11 mouse cellular contexts compared by ENCODE assay signal in the genomic region with DNA sequence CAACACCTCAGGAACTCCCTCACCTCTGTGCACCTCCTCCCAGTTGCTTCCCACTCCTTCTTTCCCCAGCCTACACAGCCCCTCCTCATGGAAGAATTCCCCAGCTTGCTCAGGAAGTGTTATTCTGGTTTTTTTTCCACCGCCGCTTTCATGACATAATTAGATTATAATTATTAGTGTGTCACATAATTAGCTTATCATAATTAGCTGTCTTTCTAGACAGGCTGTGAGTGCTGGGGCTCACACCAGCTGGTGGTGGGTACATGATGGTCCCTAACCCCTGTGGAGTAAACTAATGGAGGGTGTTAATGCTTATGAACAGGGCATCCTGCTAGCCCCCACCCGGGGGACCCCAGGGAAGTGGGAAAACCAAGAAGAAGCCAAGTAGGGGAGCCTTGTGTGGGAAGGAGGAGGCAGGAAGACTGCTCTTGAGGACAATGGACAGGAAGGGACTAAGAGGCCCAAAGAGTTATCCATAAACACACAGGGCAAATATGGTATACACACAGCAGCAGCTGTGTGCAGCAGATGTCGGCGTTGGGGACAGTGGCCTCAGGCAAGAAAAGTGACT. TPM values are rescaled to one million over a fixed set of nuclear protein-coding genes. Genes with fewer than 3 reads are reported as not detected.
DNase-seq lines count a peak whose midpoint lies in the region; ATAC-seq and TF ChIP-seq lines count a peak whose summit lies in the region.
"Had no signal": no experiment of that assay in that cellular context is flagged by ENCODE, and none has a peak within 500 bp of the region (broad histone marks: within the 10 kb centered on the region; RNA-seq: fewer than 3 reads in every experiment).

No protein-coding gene starts in this region.

- H3K4me1 ChIP-seq in liver, embryonic 11.5 days (replicated peaks; ENCODE audit: control insufficient read depth, insufficient read depth, low read length): no peaks in the 10 kb centered on the region
- H3K4me1 ChIP-seq in liver, postnatal 0 days (ENCODE audit: insufficient read depth): no peaks in the 10 kb centered on the region

- TF ChIP-seq CTCF in liver, postnatal 0 days (IDR thresholded peaks at IDR 0.05; ENCODE audit: low read depth): no peak

- WGBS in liver, embryonic 11.5 days: 55% methylated on average over 5 of the region's 5 CpGs
- 60% methylated on average over 5 of the region's 5 CpGs for WGBS in liver, postnatal 0 days (ENCODE audit: insufficient replicate concordance)

- no peak overlapping the region for H3K4me2 ChIP-seq in liver, embryonic 11.5 days
- H3K4me2 ChIP-seq in liver, postnatal 0 days (ENCODE audit: low read depth, low read length): no peak overlapping the region

- peak; percentile 4 for DNase-seq in embryo, embryonic 10 days (ENCODE audit: low spot score)
- DNase-seq in embryo, embryonic 9.5 days (ENCODE audit: extremely low spot score): no peak
- no peak for DNase-seq in liver, embryonic 11.5 days (ENCODE audit: low spot score)
- no peak for DNase-seq in liver, postnatal 0 days
- DNase-seq in lung, postnatal 36 days: peak; percentile 77
- DNase-seq in yolk sac, embryonic 10.5 days (ENCODE audit: low spot score): peak; percentile 7
- DNase-seq in adrenal gland, postnatal 36 days: no peak

- H3K9me3 ChIP-seq in liver, embryonic 11.5 days (ENCODE audit: control insufficient read depth, low read length): no peaks in the 10 kb centered on the region
- no peaks in the 10 kb centered on the region for H3K9me3 ChIP-seq in liver, postnatal 0 days (ENCODE audit: low read length)

- TF ChIP-seq EP300 in liver, postnatal 0 days (IDR thresholded peaks at IDR 0.05; ENCODE audit: low read depth): no peak

- no peaks in the 10 kb centered on the region for H3K36me3 ChIP-seq in liver, embryonic 11.5 days (ENCODE audit: control insufficient read depth, insufficient read depth, low read length)
- H3K36me3 ChIP-seq in liver, postnatal 0 days (replicated peaks; ENCODE audit: insufficient read depth, low read length): no peaks in the 10 kb centered on the region

- H3K27me3 ChIP-seq in liver, embryonic 11.5 days (replicated peaks; ENCODE audit: control insufficient read depth, insufficient read depth, low read length): no peaks in the 10 kb centered on the region
- no peaks in the 10 kb centered on the region for H3K27me3 ChIP-seq in liver, postnatal 0 days (ENCODE audit: insufficient read depth, low read length)

- H3K27ac ChIP-seq in liver, embryonic 11.5 days (ENCODE audit: low read depth, low read length): 0 out of 2 replicates have a peak overlapping the region, but pooled peaks have one; percentile 34
- H3K27ac ChIP-seq in liver, postnatal 0 days (ENCODE audit: low read depth): no peak overlapping the region

- H3K9ac ChIP-seq in liver, embryonic 11.5 days (ENCODE audit: low read depth, low read length): no peak overlapping the region
- H3K9ac ChIP-seq in liver, postnatal 0 days (replicated peaks): no peak overlapping the region

- no peak for ATAC-seq in liver, embryonic 11.5 days (replicated peaks; ENCODE audit: low FRiP score)
- no peak for ATAC-seq in liver, postnatal 0 days
- ATAC-seq in erythroid progenitor cell, adult 5-6 weeks (replicated peaks; ENCODE audit: low FRiP score, poor library complexity, severe bottlenecking): no peak
- ATAC-seq: Patski had no signal

- H3K4me3 ChIP-seq in liver, embryonic 11.5 days (ENCODE audit: low read depth, low read length): no peak overlapping the region
- H3K4me3 ChIP-seq in liver, postnatal 0 days (ENCODE audit: low read depth, low read length): no peak overlapping the region

RNA-seq across cellular contexts. Expression of a gene that starts 38.2 kb away (rescaled TPM):
- 0.04 and 0.12 TPM in 2 replicates for polyA plus RNA-seq in liver, embryonic 11.5 days (2014; fragmentation: Nextera tagmentation; extraction: Ambion mirVana)
- 0.05 and 0.08 TPM in 2 replicates for polyA plus RNA-seq in liver, postnatal 0 days (2015; fragmentation: Nextera tagmentation; extraction: Ambion mirVana)
- total RNA-seq in erythroid progenitor cell, adult 5-6 weeks (2015; ENCODE audit: low replicate concordance): not detected in 2 replicates
- not detected in 2 replicates for total RNA-seq in erythroid progenitor cell, adult 5-6 weeks (2017; ENCODE audit: low replicate concordance)
- total RNA-seq in adrenal gland, postnatal 36 days (2021): under 1 TPM; 0.40 to 0.46 TPM
- total RNA-seq: megakaryocyte progenitor cell, adult 5-6 weeks had no signal
- polyA plus RNA-seq: Patski; spleen, adult 2 months had no signal

Comparison
In these comparisons a context has a peak if more than half of its experiments do, and no peak if none do; other contexts are left out.
1. DNase-seq: peak in embryo, embryonic 10 days (single experiment), lung, postnatal 36 days (single experiment) and yolk sac, embryonic 10.5 days (single experiment); none in embryo, embryonic 9.5 days (single experiment), liver, embryonic 11.5 days (single experiment), liver, postnatal 0 days (single experiment) and adrenal gland, postnatal 36 days (0 of 2).